Mouse (Mus musculus) left cerebral cortex, adult 18-20 months (tissue): Measurements from ENCODE around the gene Selenos. TPM values are rescaled to one million over a fixed set of nuclear protein-coding genes. Genes with fewer than 3 reads are reported as not detected.

Experiments used
- DNase-seq, 2 experiments: peaks; one replicate each; pipeline ENCODE4 v3.0.0; 2021 to 2022; ENCODE audit warnings: low spot score in 2 of 2, mixed read lengths in 1 of 2
- total RNA-seq, 2 experiments: library from RNA; stranded (reverse); gene quantifications; 2 replicates each; pipeline ENCODE4 v1.2.3; 2021

Gene Selenos
- total RNA-seq, 2 experiments from 2014 or later, result 46.2 to 46.6 TPM

GRCm38 (mm10) chr7:66083757-66084156 lies 4.3 kb downstream of the Selenos start:
- no peak for DNase-seq

GRCm38 (mm10) chr7:66084546-66084945 lies 5.1 kb downstream of the Selenos start:
- no peak for DNase-seq

DNA sequence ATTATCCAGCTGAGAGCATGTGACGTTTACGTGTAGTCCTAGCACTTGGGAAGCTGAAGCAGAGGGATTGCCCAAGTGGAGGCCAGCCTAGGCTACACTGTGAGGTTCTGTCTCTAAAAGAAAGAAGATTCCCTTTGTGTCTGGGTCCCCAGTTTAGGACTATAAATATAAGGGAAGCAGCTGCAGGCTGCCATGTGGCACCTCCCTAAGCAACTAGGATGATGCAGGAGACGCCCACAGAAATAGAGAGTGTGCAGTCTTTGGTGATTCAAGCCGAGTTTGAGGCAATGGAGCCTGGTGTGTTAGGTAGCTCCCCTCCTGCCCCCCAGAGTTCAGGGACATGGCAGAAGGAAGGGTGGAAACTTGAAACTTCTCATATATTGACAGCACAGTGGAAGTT lies 8.2 kb downstream of the Selenos start:
- peak; percentile 50 to 69 for DNase-seq

GRCm38 (mm10) chr7:66088077-66088476 lies 8.6 kb downstream of the Selenos start:
- peak in 1 of 2 experiments; percentile 42 for DNase-seq

DNA sequence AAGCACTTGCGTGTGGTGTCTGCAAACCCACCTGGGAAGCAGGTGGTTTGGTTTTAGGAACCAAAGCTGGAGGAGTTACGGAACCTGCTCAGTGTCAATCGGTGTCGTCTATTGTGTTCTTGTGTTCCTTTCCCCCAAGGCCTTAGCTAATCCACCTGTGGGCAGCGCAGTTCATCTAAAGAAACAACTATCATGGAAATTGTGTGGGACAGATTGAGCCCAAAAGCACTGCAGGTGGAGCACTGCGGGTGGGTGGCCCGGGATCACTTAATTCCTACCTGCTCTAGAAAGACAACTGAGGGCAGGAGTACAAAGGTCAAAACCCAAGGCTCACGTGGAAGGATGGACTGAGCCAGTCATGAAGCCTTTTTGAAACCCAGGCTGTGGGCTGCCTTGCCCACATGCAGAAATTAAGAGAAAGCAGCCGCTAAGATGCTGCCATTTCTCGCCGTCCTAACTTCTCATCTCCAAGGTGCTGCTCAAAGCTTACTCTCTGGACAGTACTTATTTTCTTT lies 11.3 kb downstream of the Selenos start:
- no peak for DNase-seq

GRCm38 (mm10) chr7:66091553-66091952 lies 12.1 kb downstream of the Selenos start:
- DNase-seq, result no peak

GRCm38 (mm10) chr7:66092656-66093055 lies 13.2 kb downstream of the Selenos start:
- no peak for DNase-seq

DNA sequence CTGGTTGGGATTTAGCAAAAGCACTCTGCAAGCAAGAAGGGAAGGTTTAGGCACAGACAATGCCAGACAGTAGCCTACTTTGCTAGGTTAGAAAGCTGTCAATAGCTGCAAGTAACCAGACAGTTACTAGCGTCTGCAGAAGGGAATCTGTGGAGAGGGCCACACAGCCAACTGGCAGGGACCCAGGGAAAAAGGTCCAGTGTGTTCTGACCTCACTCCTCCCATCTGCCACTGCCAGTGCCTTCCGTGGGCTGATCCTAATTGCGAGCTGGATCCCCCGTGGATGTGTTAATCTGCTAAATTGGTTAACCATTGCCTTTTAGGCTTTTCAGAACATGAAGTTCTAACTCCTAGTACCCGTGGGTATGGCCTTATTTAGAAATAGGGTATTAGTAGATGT lies 14.7 kb downstream of the Selenos start:
- no peak for DNase-seq

GRCm38 (mm10) chr7:66098803-66099202 lies 19.4 kb downstream of the Selenos start:
- DNase-seq, result no peak

GRCm38 (mm10) chr7:66101866-66102265 lies 22.4 kb downstream of the Selenos start:
- no peak for DNase-seq

- no peak for DNase-seq
Measured at GRCm38 (mm10) chr7:66104531-66104930, 25.1 kb downstream of the Selenos start.

GRCm38 (mm10) chr7:66105771-66106170 lies 26.3 kb downstream of the Selenos start:
- DNase-seq, result no peak

DNA sequence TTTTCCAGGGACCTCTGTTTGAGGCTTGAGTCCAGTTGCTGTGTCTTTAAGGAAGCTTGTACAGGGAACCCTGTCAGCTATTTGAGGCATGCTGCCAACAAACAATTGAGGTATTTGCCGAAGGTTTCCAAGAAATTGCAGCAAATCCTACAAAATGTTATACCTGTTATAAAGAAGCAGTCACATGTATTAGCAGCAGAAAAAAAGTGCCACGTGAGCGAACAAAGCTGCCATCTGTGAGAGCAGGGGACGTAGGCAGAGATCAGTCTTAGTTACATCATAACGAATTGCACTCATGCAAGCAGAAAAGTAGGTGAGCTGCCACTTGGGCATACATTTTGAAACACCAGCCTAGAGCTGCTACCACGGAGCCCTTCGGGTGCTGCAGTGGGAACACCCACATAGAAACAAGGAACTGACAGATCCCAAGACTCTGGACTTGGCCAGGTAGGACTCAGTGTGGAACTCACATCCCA lies 27.2 kb downstream of the Selenos start:
- DNase-seq, result no peak

DNA sequence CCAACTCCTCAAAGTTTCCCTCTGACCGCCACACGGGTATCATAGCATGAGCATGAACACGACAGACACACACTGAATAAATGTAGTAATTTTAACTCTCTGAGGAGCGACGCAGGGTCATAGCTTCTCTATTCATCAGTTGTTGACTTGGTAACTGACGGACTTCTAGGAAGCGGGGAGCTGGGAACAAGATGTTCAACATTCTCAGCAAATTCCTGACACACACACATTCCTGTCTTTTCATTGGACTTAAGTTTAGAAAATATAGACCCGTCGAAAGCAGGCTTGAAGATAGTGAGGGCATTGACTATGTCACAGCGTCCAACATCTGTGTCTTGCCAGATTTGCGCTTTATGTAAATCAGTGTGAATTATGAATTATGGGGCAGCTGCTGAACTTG lies 27.8 kb downstream of the Selenos start:
- DNase-seq, result no peak

- no peak for DNase-seq
Measured at GRCm38 (mm10) chr7:66107930-66108329, 28.5 kb downstream of the Selenos start.

- DNase-seq, result peak; percentile 89 to 91
Measured at GRCm38 (mm10) chr7:66108961-66109854, 29.8 kb downstream of the Selenos start, which contains the start of gene Chsy1. Gene Chsy1, plus strand, starts transcription at chr7:66109515.

DNA sequence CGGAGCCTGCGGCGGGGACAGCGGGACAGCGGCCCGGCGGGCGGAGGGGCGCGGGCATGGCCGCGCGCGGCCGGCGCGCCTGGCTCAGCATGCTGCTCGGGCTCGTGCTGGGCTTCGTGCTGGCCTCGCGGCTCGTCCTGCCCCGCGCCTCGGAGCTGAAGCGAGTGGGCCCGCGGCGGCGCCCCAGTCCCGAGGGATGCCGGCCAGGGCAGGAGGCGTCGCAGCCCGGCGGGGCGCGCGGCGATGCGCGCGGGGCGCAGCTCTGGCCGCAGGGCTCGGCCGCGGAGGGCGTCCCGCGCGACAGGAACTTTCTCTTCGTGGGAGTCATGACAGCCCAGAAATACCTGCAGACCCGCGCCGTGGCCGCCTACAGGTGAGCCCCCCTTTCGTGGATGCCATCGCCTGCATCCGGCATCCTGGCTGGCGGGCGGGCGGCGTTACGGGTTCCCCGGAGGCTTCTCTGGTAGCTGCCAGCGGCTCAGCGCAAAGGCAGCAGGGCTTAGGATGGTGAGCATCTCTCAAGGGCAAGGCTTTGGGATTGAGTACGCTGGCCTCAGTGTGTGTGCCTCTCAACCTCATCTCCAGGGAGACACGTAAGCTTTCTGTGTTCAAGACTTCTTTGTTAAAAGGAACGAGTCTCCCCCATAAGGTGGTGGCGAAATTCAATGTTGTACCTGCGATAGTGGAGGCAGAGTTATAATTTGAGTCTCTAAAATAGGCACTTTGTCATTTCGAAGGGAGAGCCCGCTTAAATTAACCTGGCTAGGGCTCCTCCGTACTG lies 30.6 kb downstream of the Selenos start:
- no peak for DNase-seq

- no peak for DNase-seq
Measured at GRCm38 (mm10) chr7:66110636-66111112, 31.2 kb downstream of the Selenos start.

DNA sequence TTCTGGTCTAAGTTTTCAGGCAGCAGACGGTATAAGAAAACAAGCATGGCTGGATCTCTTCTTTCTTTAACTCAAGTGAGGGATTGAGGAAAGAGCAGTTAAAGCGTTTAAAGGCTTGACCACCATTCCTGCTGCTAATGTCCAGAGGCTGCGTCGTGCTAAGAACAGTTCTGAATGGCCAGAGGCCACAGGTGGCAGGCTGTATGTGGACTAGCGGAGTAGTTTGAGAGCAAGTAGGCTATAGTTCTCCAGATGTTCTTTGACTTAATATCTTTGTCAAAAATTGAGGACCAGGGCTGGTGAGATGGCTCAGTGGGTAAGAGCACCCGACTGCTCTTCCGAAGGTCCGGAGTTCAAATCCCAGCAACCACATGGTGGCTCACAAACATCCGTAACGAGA lies 31.8 kb downstream of the Selenos start:
- DNase-seq, result no peak

DNA sequence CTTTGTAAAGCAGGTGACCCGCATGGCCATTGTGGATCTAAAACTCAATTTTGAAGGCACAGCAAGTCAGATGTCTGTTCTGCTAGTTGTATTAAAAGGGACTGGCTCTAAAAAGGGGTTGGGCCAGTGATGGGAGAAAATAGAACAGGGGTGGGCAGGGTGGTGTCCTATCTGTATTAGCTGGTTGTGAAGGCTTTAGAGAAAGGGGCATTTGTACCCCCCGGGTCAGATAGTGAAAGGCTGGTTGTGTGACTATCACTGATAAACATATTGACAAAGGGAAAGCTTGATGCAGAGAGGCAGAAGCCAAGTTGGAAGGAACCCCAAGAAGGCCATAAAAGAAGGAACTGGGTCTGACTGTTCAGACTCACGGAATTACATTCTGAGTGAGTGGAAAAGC lies 34.1 kb downstream of the Selenos start:
- DNase-seq, result no peak

DNA sequence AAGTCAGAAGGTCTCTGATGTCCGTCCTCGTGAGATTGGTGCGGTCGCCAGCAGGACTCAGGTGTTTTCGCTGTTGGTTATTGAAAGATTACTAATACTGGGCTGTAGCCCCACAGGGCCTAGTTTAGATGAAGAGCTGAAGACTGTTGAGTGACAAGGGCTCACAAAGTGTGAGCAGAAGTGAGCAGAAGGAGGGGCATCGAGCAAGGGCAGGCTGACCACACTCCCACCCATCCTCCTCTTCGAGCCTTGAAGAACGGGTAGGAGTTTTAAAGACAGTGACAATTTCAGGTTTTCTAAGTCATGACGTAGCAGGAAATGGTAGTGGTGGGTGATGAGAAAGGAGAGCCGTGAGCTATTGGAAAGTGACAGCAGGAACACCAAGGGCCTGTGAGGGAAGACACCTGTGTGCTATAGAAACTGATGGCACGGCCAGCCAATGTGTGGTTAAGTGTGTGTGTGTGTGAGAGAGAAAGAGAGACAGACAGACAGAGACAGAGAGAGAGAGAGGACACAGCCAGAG lies 36.4 kb downstream of the Selenos start:
- DNase-seq, result no peak
